Mouse (Mus musculus): ENCODE measurements around the gene Nt5dc2. TPM values are rescaled to one million over a fixed set of nuclear protein-coding genes. Genes with fewer than 3 reads are reported as not detected.

Gene Nt5dc2
- 145 and 192 TPM in 2 replicates for polyA plus RNA-seq (2012; rRNA removed)

DNA sequence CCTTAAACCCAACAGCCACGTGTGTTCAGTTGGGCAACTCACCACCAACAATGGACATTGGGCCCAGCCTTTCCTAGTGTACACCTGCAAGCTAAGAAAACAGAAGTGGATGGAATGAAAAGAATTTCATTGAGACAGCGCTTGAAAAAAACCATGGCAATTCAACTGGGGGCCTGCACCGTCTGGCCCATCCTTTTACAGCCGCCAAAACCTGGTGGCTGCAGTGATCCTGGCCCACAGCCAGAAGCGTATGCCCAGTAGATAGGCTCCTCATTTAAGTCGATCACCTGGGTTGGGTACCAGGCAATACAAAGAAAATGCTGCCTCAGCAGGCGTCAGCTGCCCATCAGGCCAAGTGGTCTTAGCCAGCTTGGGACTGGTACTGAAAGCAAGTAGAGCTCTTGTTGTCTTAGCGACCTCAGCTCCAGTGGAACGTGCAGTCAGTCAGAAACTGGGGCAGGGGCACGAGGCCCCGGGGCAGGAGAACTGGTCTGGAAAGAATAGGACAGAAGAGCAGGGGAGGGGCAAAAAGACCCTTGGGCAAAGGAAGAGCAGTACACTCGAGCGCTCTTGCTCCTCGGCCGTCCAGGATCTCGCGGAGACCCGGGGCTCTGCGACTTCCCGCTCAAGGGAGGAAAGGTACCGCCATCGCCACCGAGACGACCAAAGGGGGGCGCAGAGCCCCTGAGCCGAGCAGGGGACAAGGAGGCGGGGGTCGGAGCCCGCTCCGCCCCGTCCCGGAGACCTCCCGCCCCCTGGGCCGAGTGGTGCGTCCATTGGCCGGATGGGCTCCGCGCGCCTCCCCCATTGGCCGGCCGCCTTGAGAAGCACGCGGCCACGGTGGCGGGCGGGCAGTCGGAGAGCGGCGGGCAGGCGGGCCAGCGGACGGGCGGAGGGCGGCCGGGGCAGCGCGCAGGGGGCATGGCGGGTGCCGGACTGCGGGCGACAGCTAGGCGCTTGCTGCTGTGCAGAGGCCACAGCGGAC, at the start of gene Nt5dc2:
TSS of gene Nt5dc2 (plus strand) at position 818 of the 985 bp plus-strand sequence.

DNA sequence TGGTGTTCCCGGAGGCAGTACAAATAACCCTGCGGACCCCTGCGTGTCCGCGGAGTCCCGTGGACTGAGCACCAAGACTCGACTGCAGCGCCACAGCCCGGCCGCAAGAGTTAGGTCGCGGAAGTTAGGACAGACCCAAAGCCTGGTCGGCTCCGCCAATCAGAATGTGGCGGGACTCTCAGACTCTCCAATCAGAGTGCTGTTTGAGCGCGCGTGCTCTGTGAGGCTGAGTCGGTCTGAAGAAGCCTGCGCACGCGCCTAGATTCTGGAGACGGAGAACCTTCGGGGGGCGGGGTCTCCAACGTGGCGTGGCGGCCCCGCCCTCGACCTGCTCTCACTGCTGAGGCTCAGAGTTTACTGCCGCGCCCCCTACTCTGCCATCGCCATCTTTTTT, 2.0 kb upstream of the Nt5dc2 start, which contains the start of gene Smim4:
TSS of gene Smim4 (minus strand) at position 131 of the 394 bp plus-strand sequence.

DNA sequence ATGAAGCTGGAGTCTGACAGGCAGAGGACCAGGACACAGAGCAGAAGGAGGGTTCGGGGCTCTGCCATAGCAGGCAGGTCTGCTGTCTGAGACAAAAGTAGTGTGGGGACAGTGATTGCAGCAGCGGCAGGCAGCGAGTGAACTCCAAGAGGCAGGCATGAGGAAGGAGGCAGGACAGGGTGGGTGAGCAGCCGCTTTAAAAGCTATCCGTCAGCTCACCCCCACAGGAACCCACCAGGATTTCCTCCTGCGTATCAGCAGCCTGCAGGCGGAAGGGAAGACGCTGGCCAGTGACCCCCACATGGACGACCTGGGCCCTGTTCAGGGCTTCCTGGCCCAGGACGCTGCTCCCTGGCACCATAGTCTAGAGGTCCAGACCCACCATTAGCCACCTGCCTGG, 37.6 kb downstream of the Nt5dc2 start, which contains the start of gene Stab1:
TSS of gene Stab1 (minus strand) at position 217 of the 400 bp plus-strand sequence.

Other genes with a start within 250 kb of the Nt5dc2 start
- 481 and 488 TPM in 2 replicates for gene Itih4, start 244.6 kb upstream of the Nt5dc2 start, polyA plus RNA-seq (2012; rRNA removed)
- 1,079 and 1,347 TPM in 2 replicates for gene Itih3, start 207.3 kb upstream of the Nt5dc2 start, polyA plus RNA-seq (2012; rRNA removed)
- gene Itih1, start 187.8 kb upstream of the Nt5dc2 start, polyA plus RNA-seq (2012; rRNA removed), result 142 and 148 TPM in 2 replicates
- 2.3 and 2.6 TPM in 2 replicates for gene Nek4, start 179.7 kb upstream of the Nt5dc2 start, polyA plus RNA-seq (2012; rRNA removed)
- gene Glt8d1, start 129.7 kb upstream of the Nt5dc2 start, polyA plus RNA-seq (2012; rRNA removed), result 16.6 and 20.6 TPM in 2 replicates
- gene Spcs1, start 129.4 kb upstream of the Nt5dc2 start, polyA plus RNA-seq (2012; rRNA removed), result 231 and 239 TPM in 2 replicates
- 7.2 and 7.4 TPM in 2 replicates for gene Pbrm1, start 111.9 kb upstream of the Nt5dc2 start, polyA plus RNA-seq (2012; rRNA removed)
- 50.8 and 54.5 TPM in 2 replicates for gene Gnl3, start 111.9 kb upstream of the Nt5dc2 start, polyA plus RNA-seq (2012; rRNA removed)
- 20.7 and 25.1 TPM in 2 replicates for gene Smim4, start 2.1 kb upstream of the Nt5dc2 start, polyA plus RNA-seq (2012; rRNA removed)
- gene Stab1, start 37.6 kb downstream of the Nt5dc2 start, polyA plus RNA-seq (2012; rRNA removed), result 29.0 and 38.2 TPM in 2 replicates
- 8.8 and 16.5 TPM in 2 replicates for gene Tnnc1, start 77.3 kb downstream of the Nt5dc2 start, polyA plus RNA-seq (2012; rRNA removed)
- gene Nisch, start 85.9 kb downstream of the Nt5dc2 start, polyA plus RNA-seq (2012; rRNA removed), result 112 and 137 TPM in 2 replicates
- gene Sema3g, start 86.8 kb downstream of the Nt5dc2 start, polyA plus RNA-seq (2012; rRNA removed), result 0.13 and 0.20 TPM in 2 replicates
- gene Phf7, start 120.3 kb downstream of the Nt5dc2 start, polyA plus RNA-seq (2012; rRNA removed), result 2.7 and 2.8 TPM in 2 replicates
- gene Bap1, start 120.4 kb downstream of the Nt5dc2 start, polyA plus RNA-seq (2012; rRNA removed), result 20.3 and 22.6 TPM in 2 replicates
- 0.07 and 0.08 TPM in 2 replicates for gene Dnah1, start 192.8 kb downstream of the Nt5dc2 start, polyA plus RNA-seq (2012; rRNA removed)
- 11.4 and 12.2 TPM in 2 replicates for gene Capn7, start 205.6 kb downstream of the Nt5dc2 start, polyA plus RNA-seq (2012; rRNA removed)

Measured in liver, embryonic 18 days (tissue).